Comparison of ENCODE assay signal across 8 mouse cellular contexts in the genomic region with DNA sequence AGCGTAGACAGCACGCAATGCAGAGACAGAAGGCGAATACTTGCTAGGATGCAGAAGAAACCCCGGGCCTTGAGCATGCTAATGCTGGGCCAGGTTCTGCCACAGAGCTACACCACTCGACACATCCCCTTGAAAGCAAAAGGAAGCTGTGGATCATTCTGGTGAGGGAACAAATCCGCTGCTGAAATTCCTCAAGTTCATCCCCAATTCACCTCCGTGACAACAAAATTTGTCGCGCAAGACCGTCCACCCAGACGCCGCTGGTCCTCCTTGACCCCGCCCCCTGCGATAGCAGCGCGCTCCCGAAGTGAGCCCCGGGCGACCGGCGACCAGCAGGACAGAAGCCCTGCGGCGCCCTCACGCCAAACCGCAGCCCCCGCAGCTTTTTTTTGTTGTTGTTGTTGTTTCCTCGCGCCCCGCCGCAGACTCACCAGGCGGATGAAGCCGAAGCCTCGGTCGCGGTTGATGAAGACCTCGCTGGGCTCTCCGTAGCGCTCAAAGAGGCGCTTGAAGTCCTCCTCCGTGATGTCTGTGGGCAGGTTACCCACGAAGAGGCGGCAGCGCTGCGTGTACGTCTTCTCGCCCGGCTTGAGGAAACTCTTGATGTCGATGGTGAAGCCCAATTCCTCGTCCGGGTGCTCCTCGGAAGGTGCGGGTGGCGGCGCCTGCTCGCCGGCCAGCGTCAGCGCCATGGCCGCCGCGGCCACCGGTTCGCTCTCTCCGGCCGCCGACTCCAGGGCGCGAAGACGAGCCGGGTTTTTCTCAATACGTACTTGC. TPM values are rescaled to one million over a fixed set of nuclear protein-coding genes. Genes with fewer than 3 reads are reported as not detected.
DNase-seq lines count a peak whose midpoint lies in the region; ATAC-seq and TF ChIP-seq lines count a peak whose summit lies in the region.

No protein-coding gene starts in this region.

- H3K36me3 ChIP-seq in C2C12 (ENCODE audit: control insufficient read depth, insufficient read depth) (no peaks in the 10 kb centered on the region), myocyte (ENCODE audit: control insufficient read depth, insufficient read depth) (no peaks in the 10 kb centered on the region)
- no peaks in the 10 kb centered on the region for H3K36me3 ChIP-seq in heart, embryonic 11.5 days (ENCODE audit: control insufficient read depth, insufficient read depth, low read length)
- no peaks in the 10 kb centered on the region for H3K36me3 ChIP-seq in kidney, embryonic 16.5 days (ENCODE audit: insufficient read depth, low read length)
- no peaks in the 10 kb centered on the region for H3K36me3 ChIP-seq in liver, adult 2 months (ENCODE audit: control insufficient read depth, insufficient read depth, low read length)

- H3K4me1 ChIP-seq in heart, embryonic 11.5 days (ENCODE audit: control insufficient read depth, insufficient read depth, low read length), result peaks cover 12% of the 10 kb centered on the region
- H3K4me1 ChIP-seq in kidney, embryonic 16.5 days (ENCODE audit: insufficient read depth, low read length), result peaks cover 17% of the 10 kb centered on the region
- H3K4me1 ChIP-seq in liver, adult 2 months (ENCODE audit: control insufficient read depth, insufficient read depth, low read length), result peaks cover 5% of the 10 kb centered on the region

- H3K79me2 ChIP-seq in C2C12 (ENCODE audit: control insufficient read depth, insufficient read depth) (peaks cover 56% of the 10 kb centered on the region), myocyte (ENCODE audit: control insufficient read depth, insufficient read depth) (peaks cover 53% of the 10 kb centered on the region)
- peaks cover 15% of the 10 kb centered on the region; the same call in 1 of the 2 replicates for H3K79me2 ChIP-seq in liver, adult 2 months (ENCODE audit: control insufficient read depth, insufficient read depth, low read length)

- peaks cover 52% of the 10 kb centered on the region for H3K79me3 ChIP-seq in C2C12 (ENCODE audit: low read depth)

- H3K9ac ChIP-seq in heart, embryonic 11.5 days (ENCODE audit: low read depth, low read length), result peak overlapping the region; percentile 90
- peak overlapping the region; percentile 94 for H3K9ac ChIP-seq in kidney, embryonic 16.5 days (replicated peaks; ENCODE audit: low read length)
- peak overlapping the region; percentile 72 for H3K9ac ChIP-seq in liver, adult 2 months (ENCODE audit: low read depth, low read length)

- no peak for TF ChIP-seq CTCF in C2C12 (IDR thresholded peaks at IDR 0.05; ENCODE audit: control insufficient read depth, insufficient read depth, insufficient read length)
- TF ChIP-seq CTCF in brain, embryonic 14.5 days (IDR thresholded peaks at IDR 0.05; ENCODE audit: borderline replicate concordance, extremely low read depth, insufficient read depth, insufficient read length), result no peak
- TF ChIP-seq CTCF in liver, adult 2 months (IDR thresholded peaks at IDR 0.05; ENCODE audit: low read depth, low read length), result no peak

- H3ac ChIP-seq in C2C12 (ENCODE audit: control insufficient read depth, insufficient read length, low read depth) (peak overlapping the region; percentile 91), myocyte (ENCODE audit: control insufficient read depth, insufficient read length) (peak overlapping the region; percentile 7)

- peak overlapping the region; percentile 90 for H3K27ac ChIP-seq in heart, embryonic 11.5 days (ENCODE audit: low read depth, low read length)
- peak overlapping the region; percentile 98 for H3K27ac ChIP-seq in kidney, embryonic 16.5 days (ENCODE audit: low read length)
- peak overlapping the region; percentile 54 for H3K27ac ChIP-seq in liver, adult 2 months (replicated peaks; ENCODE audit: insufficient read depth, low read depth, low read length)

- peak; percentile 84 for ATAC-seq in erythroblast, adult 5-6 weeks (replicated peaks; ENCODE audit: low FRiP score, poor library complexity, severe bottlenecking)
- ATAC-seq in heart, embryonic 11.5 days (replicated peaks; ENCODE audit: insufficient number of reproducible peaks, low FRiP score, low TSS enrichment), result 0 out of 2 replicates have a peak, but pooled peaks have one; percentile 4
- ATAC-seq in kidney, embryonic 16.5 days (ENCODE audit: low FRiP score, low TSS enrichment), result peak; percentile 53; the same call in 1 of the 2 replicates

- under 1% methylated on average over 70 of the region's 71 CpGs for WGBS in heart, embryonic 11.5 days (ENCODE audit: insufficient replicate concordance)
- WGBS in kidney, embryonic 16.5 days, result under 1% methylated on average over 71 of the region's 71 CpGs
- WGBS in liver, adult 2 months, result under 1% methylated on average over 71 of the region's 71 CpGs

- peak; percentile 75 for DNase-seq in brain, embryonic 14.5 days (ENCODE audit: low read depth)
- DNase-seq in liver, adult 2 months (ENCODE audit: extremely low read depth, low read depth, low spot score), result peak; percentile 38
- peak; percentile 84 to 90 for DNase-seq in spleen, postnatal 4 days (ENCODE audit: low spot score in 2 of 2)

- H3K9me3 ChIP-seq in heart, embryonic 11.5 days (replicated peaks; ENCODE audit: control insufficient read depth, low read length), result no peaks in the 10 kb centered on the region
- no peaks in the 10 kb centered on the region for H3K9me3 ChIP-seq in kidney, embryonic 16.5 days (ENCODE audit: low read length)

- H3K4me2 ChIP-seq in heart, embryonic 11.5 days, result peak overlapping the region; percentile 85
- H3K4me2 ChIP-seq in kidney, embryonic 16.5 days (replicated peaks; ENCODE audit: low read depth, low read length), result peak overlapping the region; percentile 87
- peak overlapping the region; percentile 98 for H3K4me2 ChIP-seq in myocyte (ENCODE audit: low read depth)

- TF ChIP-seq POLR2A in brain, embryonic 14.5 days (IDR thresholded peaks at IDR 0.05; ENCODE audit: borderline replicate concordance, extremely low read depth, insufficient read depth, insufficient read length, poor library complexity, severe bottlenecking), result peak; percentile 30; the same call in 1 of the 2 replicates
- TF ChIP-seq POLR2A in liver, adult 2 months (IDR thresholded peaks at IDR 0.05; ENCODE audit: extremely low read depth, insufficient read depth, low read length), result 0 out of 2 replicates have a peak, but pooled peaks have one; percentile 6
- TF ChIP-seq POLR2A in myocyte (IDR thresholded peaks at IDR 0.05; ENCODE audit: insufficient read length, low read depth), result peak; percentile 24

- peak overlapping the region; percentile 92 for H3K4me3 ChIP-seq in C2C12 (ENCODE audit: insufficient read depth, poor library complexity, severe bottlenecking)
- peak overlapping the region; percentile 88 for H3K4me3 ChIP-seq in heart, embryonic 11.5 days (ENCODE audit: low read depth, low read length)
- peak overlapping the region; percentile 100 for H3K4me3 ChIP-seq in kidney, embryonic 16.5 days (ENCODE audit: low read length)
- H3K4me3 ChIP-seq in liver, adult 2 months (ENCODE audit: insufficient read depth, low read depth, low read length), result peak overlapping the region; percentile 75
- peak overlapping the region; percentile 98 for H3K4me3 ChIP-seq in myocyte

- H3K27me3 ChIP-seq in C2C12 (ENCODE audit: control insufficient read depth, insufficient read depth, insufficient read length) (no peaks in the 10 kb centered on the region), myocyte (ENCODE audit: control insufficient read depth, insufficient read depth, insufficient read length) (no peaks in the 10 kb centered on the region)
- H3K27me3 ChIP-seq in heart, embryonic 11.5 days (ENCODE audit: control insufficient read depth, insufficient read depth, low read length), result no peaks in the 10 kb centered on the region
- no peaks in the 10 kb centered on the region for H3K27me3 ChIP-seq in kidney, embryonic 16.5 days (ENCODE audit: insufficient read depth, low read length)
- H3K27me3 ChIP-seq in liver, adult 2 months (ENCODE audit: control insufficient read depth, insufficient read depth, low read length), result no peaks in the 10 kb centered on the region

TF ChIP-seq in C2C12, 6 proteins besides CTCF, POLR2A, EP300 and RAD21 (continues in another document):
- TF ChIP-seq MYOD1 (IDR thresholded peaks at IDR 0.05; ENCODE audit: control insufficient read depth, insufficient read length, low read depth) (no peak), USF1 (IDR thresholded peaks at IDR 0.05; ENCODE audit: low read depth) (no peak), MAX (IDR thresholded peaks at IDR 0.05) (no peak), FOSL1 (IDR thresholded peaks at IDR 0.05; ENCODE audit: insufficient read depth, low read length, poor library complexity, severe bottlenecking) (no peak), MYOG (IDR thresholded peaks at IDR 0.05; ENCODE audit: control insufficient read depth, extremely low read depth, insufficient read length) (no peak)

TF ChIP-seq in myocyte, 11 proteins besides CTCF, POLR2A, EP300 and RAD21 (continues in another document):
- TF ChIP-seq E2F4 (IDR thresholded peaks at IDR 0.05; ENCODE audit: insufficient read depth) (no peak), REST (IDR thresholded peaks at IDR 0.05; ENCODE audit: insufficient read depth, insufficient read length) (no peak), TCF12 (IDR thresholded peaks at IDR 0.05; ENCODE audit: insufficient read depth, poor library complexity, severe bottlenecking) (no peak), SRF (IDR thresholded peaks at IDR 0.05; ENCODE audit: control insufficient read depth, insufficient read length, low read depth) (no peak), POLR2AphosphoS2 (IDR thresholded peaks at IDR 0.05; ENCODE audit: insufficient read length, low read depth) (no peak)

RNA-seq across cellular contexts. Expression of a gene that starts 0.6 kb away (rescaled TPM):
- polyA plus RNA-seq in C2C12 (2012; fragmentation: generic; extraction: Trizol) (10.3 TPM), myocyte (2012; fragmentation: generic; extraction: Trizol) (9.6 TPM)
- polyA plus RNA-seq in brain, embryonic 14.5 days (2012; rRNA removed), result 46.8 and 54.6 TPM in 2 replicates
- total RNA-seq in erythroblast, adult 5-6 weeks (2015; ENCODE audit: low replicate concordance), result 8.3 and 29.7 TPM in 2 replicates
- 99.5 and 123 TPM in 2 replicates for total RNA-seq in erythroblast, adult 5-6 weeks (2017; ENCODE audit: low replicate concordance)
- polyA plus RNA-seq in heart, embryonic 11.5 days (2014; fragmentation: Nextera tagmentation; extraction: Ambion mirVana), result 33.7 and 36.7 TPM in 2 replicates
- 24.6 and 30.1 TPM in 2 replicates for polyA plus RNA-seq in kidney, embryonic 16.5 days (2015; fragmentation: Nextera tagmentation; extraction: Ambion mirVana)
- total RNA-seq in liver, adult 2 months (2014; rRNA removed), result 6.5 and 11.6 TPM in 2 replicates
- polyA plus RNA-seq in liver, adult 2 months (2012; rRNA removed), result 1.3 and 1.8 TPM in 2 replicates

RNA-seq across cellular contexts. Expression of a gene that starts 34.0 kb away (rescaled TPM):
- polyA plus RNA-seq in C2C12 (2012; fragmentation: generic; extraction: Trizol) (2.3 TPM), myocyte (2012; fragmentation: generic; extraction: Trizol) (3.5 TPM)
- polyA plus RNA-seq in brain, embryonic 14.5 days (2012; rRNA removed), result 27.4 and 32.4 TPM in 2 replicates
- 26.3 and 28.2 TPM in 2 replicates for total RNA-seq in erythroblast, adult 5-6 weeks (2015; ENCODE audit: low replicate concordance)
- 19.9 and 24.5 TPM in 2 replicates for total RNA-seq in erythroblast, adult 5-6 weeks (2017; ENCODE audit: low replicate concordance)
- polyA plus RNA-seq in heart, embryonic 11.5 days (2014; fragmentation: Nextera tagmentation; extraction: Ambion mirVana), result 17.4 and 18.3 TPM in 2 replicates
- 29.2 and 33.5 TPM in 2 replicates for polyA plus RNA-seq in kidney, embryonic 16.5 days (2015; fragmentation: Nextera tagmentation; extraction: Ambion mirVana)
- 14.2 and 18.5 TPM in 2 replicates for total RNA-seq in liver, adult 2 months (2014; rRNA removed)
- 2.8 and 3.0 TPM in 2 replicates for polyA plus RNA-seq in liver, adult 2 months (2012; rRNA removed)

Comparison
In these comparisons a context has a peak if more than half of its experiments do, and no peak if none do; other contexts are left out.
1. Peak in every context shown above with its lines: DNase-seq, ATAC-seq, H3K4me3 ChIP-seq and H3K27ac ChIP-seq.
2. ATAC-seq: peak in every context shown above with its lines; median percentile 84 in erythroblast, adult 5-6 weeks; 53 in kidney, embryonic 16.5 days; 4 in heart, embryonic 11.5 days.